Mouse (Mus musculus) frontal cortex, postnatal 14 days (tissue): ENCODE measurements at regions not wholly inside any gene's neighbourhood (a gene's known extent, or its start where the extent isn't known, plus 50 kb on each side); places are given as distances from the start of the nearest gene placed in this dataset.

Experiments used
- DNase-seq, 2 experiments: peaks; one replicate each; pipeline ENCODE4 v3.0.0; 2022; ENCODE audit warnings: low spot score in 2 of 2

GRCm38 (mm10) chr6:93133940-93134339 lies 190.6 kb upstream of the Adamts9 start:
- DNase-seq: no peak

- no peak for DNase-seq
Observed at GRCm38 (mm10) chr6:93130946-93131685, 187.8 kb upstream of the Adamts9 start.

- DNase-seq: no peak
Observed at GRCm38 (mm10) chr6:93119482-93119881, 176.2 kb upstream of the Adamts9 start.

- no peak for DNase-seq
Observed at GRCm38 (mm10) chr6:93113361-93113760, 170.1 kb upstream of the Adamts9 start.

GRCm38 (mm10) chr6:93094730-93095360 lies 151.6 kb upstream of the Adamts9 start:
- no peak for DNase-seq

GRCm38 (mm10) chr6:93093770-93094169 lies 150.5 kb upstream of the Adamts9 start:
- no peak for DNase-seq

- DNase-seq: no peak
Observed at GRCm38 (mm10) chr6:93087329-93087728, 144.0 kb upstream of the Adamts9 start.

GRCm38 (mm10) chr6:93084286-93084685 lies 141.0 kb upstream of the Adamts9 start:
- DNase-seq: no peak

GRCm38 (mm10) chr6:93083716-93084115 lies 140.4 kb upstream of the Adamts9 start:
- DNase-seq: no peak

GRCm38 (mm10) chr6:93082205-93082604 lies 138.9 kb upstream of the Adamts9 start:
- no peak for DNase-seq

GRCm38 (mm10) chr6:93076681-93077080 lies 133.4 kb upstream of the Adamts9 start:
- DNase-seq: no peak

GRCm38 (mm10) chr6:93075867-93076266 lies 132.6 kb upstream of the Adamts9 start:
- DNase-seq: no peak

- DNase-seq: no peak
Observed at GRCm38 (mm10) chr6:93075011-93075410, 131.7 kb upstream of the Adamts9 start.

GRCm38 (mm10) chr6:93070916-93071315 lies 127.6 kb upstream of the Adamts9 start:
- DNase-seq: no peak

- DNase-seq: no peak
Observed at GRCm38 (mm10) chr6:93067808-93068207, 124.5 kb upstream of the Adamts9 start.

- no peak for DNase-seq
Observed at GRCm38 (mm10) chr6:93066553-93067376, 123.5 kb upstream of the Adamts9 start.

- peak; percentile 6 to 7 for DNase-seq
Observed at GRCm38 (mm10) chr6:93065917-93066552, 122.7 kb upstream of the Adamts9 start.

- no peak for DNase-seq
Observed at GRCm38 (mm10) chr6:93065366-93065765, 122.1 kb upstream of the Adamts9 start.

GRCm38 (mm10) chr6:93064366-93064765 lies 121.1 kb upstream of the Adamts9 start:
- DNase-seq: no peak

GRCm38 (mm10) chr6:93061741-93062140 lies 118.4 kb upstream of the Adamts9 start:
- no peak for DNase-seq

GRCm38 (mm10) chr6:93045524-93045923 lies 102.2 kb upstream of the Adamts9 start:
- DNase-seq: no peak

GRCm38 (mm10) chr6:93041041-93041440 lies 97.7 kb upstream of the Adamts9 start:
- no peak for DNase-seq
